Mouse (Mus musculus) brain, embryonic 18.5 days (tissue): ENCODE data around the gene Grk3.

Source experiments
- DNase-seq: peaks from one replicate; pipeline ENCODE4 v3.0.0-alpha.2; 2012; ENCODE audit warnings: low read depth, low spot score

Grk3 gene

DNA sequence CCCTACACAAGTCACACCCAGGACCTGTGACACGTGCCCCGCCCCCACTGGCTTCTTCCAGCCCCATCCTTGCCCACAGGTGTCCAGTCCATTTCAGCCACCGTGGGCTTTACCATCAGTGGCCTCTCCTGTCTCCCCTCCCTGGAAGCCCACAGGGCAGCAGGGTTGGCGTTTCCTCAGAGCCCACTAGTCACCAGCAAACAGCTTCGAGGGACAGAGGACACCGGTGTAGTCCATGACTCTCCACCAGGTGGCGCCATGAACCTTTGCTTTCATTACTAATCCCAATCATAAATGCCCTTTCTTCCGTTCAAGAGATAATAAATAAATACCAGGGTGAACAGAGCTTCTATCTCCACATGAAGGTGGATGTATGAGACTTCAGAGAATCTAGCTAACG, 144.9 kb downstream of the Grk3 start:
- DNase-seq: no peak

DNA sequence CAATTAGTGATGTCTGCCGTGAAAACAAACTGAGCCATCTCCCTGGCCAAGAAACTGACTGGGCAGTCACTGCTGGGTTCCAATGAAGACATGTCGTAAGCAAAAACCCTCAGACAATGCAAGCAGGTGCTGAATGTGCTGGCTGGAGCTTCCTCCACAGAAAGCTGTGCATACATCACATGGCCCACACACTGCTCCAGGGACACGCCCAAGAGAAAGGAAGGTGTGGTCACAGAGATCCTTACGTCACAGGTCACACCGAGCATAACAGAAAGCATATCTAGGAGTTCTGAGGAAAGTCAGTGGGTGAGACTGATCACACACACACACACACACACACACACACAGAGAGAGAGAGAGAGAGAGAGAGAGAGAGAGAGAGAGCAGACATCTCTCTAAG, 147.0 kb downstream of the Grk3 start:
- no peak for DNase-seq

DNA sequence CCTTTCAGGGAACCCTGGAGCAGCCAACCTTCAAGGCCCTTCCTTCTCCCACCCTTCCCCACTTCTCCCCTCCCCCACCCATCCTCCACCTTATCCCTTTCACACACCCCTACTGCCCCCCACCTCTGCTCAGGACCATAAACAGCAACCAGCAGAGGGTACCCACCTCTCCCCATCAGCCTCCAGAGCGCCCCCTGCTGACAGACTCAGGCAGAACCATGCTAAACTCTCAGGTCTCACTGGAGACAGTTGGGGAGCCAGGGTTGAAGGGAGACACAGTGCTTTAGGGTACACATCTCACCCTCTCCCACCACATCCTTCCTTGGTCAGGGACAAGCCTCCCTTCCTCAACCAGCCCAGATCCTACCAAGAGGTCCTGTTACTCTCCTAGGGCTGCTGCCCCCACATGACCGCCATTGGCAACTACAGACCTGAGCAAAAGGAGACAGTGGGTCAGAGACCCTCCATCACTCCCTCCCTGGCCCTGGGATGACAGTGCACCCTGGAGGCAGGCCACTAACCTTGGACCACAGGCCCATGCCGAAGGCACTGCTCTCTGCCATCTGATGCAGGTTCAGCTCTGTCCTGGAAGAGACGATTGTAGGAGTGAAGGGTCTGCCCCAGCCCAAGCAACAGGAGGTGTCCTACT, 150.7 kb downstream of the Grk3 start:
- no peak for DNase-seq
